Mouse (Mus musculus): Measurements from ENCODE around the gene Myrf. TPM values are rescaled to one million over a fixed set of nuclear protein-coding genes. Genes with fewer than 3 reads are reported as not detected.

Myrf gene
- polyA plus RNA-seq, 1 experiment from 2014 or later = 0.95 TPM

DNA sequence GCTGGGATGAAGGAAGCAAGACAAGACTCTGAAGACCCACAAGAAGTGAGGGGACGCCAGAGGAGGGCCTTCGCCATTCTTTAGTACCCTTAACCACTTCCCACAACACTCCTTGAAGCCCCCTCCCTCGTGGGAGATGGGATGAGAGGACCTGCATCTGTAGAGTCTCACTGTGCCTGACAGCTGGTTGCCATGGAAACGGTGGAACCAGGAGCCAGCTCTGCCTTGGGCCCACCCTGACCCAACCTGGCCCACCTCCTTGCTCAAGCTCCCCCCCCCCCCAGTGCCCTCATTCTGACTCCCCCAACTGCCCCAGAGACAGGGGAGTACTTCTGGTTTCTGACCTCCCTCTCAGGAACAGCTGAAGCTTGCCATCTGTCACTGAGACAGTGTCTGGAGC lies 19.0 kb downstream of the Myrf start:
- WGBS = 62% methylated on average over 4 of the region's 4 CpGs
- 0 out of 2 replicates have a peak, but pooled peaks have one; percentile 25 for ATAC-seq

DNA sequence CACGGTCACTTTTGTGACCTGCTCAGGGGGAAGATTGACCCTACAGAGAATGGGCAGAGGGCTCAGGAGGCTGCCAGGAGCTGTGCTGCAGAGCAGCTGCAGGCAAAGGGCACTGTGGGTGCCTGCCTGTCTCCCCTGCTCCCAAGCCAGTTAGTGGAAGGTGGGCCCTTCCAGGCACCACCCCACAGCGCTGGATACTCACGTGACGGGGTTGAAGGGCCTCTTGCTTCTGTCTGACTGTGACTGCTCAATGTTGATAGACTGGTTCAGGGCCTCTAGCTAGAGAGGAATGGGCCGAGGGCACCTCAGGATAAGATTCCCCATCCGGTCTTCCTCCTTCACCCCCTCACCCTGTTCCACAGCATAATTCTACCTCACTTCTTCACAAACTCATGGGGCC lies 21.0 kb downstream of the Myrf start:
- Histone ChIP-seq H3K9ac (ENCODE audit: low read depth, low read length) (no peak overlapping the region), H3K27me3 (replicated peaks; ENCODE audit: control insufficient read depth, insufficient read depth, low read length) (no peaks in the 10 kb centered on the region), H3K4me2 (ENCODE audit: low read length) (no peak overlapping the region), H3K27ac (ENCODE audit: low read depth, low read length) (no peak overlapping the region), H3K4me3 (ENCODE audit: low read length) (no peak overlapping the region), H3K36me3 (ENCODE audit: control insufficient read depth, insufficient read depth, low read length) (no peaks in the 10 kb centered on the region), H3K9me3 (ENCODE audit: control insufficient read depth, low read length) (no peaks in the 10 kb centered on the region), H3K4me1 (ENCODE audit: control insufficient read depth, insufficient read depth, low read depth, low read length) (no peaks in the 10 kb centered on the region)
- ATAC-seq = no peak
- WGBS = 89% methylated on average over 6 of the region's 6 CpGs

More for the DNA sequence above, 19.0 kb downstream of the Myrf start:
- Histone ChIP-seq H3K4me3 (ENCODE audit: low read length) (no peak overlapping the region), H3K27ac (ENCODE audit: low read depth, low read length) (no peak overlapping the region), H3K9me3 (ENCODE audit: control insufficient read depth, low read length) (no peaks in the 10 kb centered on the region), H3K4me2 (ENCODE audit: low read length) (no peak overlapping the region), H3K36me3 (ENCODE audit: control insufficient read depth, insufficient read depth, low read length) (no peaks in the 10 kb centered on the region), H3K27me3 (replicated peaks; ENCODE audit: control insufficient read depth, insufficient read depth, low read length) (no peaks in the 10 kb centered on the region), H3K9ac (ENCODE audit: low read depth, low read length) (no peak overlapping the region), H3K4me1 (ENCODE audit: control insufficient read depth, insufficient read depth, low read depth, low read length) (no peaks in the 10 kb centered on the region)

DNA sequence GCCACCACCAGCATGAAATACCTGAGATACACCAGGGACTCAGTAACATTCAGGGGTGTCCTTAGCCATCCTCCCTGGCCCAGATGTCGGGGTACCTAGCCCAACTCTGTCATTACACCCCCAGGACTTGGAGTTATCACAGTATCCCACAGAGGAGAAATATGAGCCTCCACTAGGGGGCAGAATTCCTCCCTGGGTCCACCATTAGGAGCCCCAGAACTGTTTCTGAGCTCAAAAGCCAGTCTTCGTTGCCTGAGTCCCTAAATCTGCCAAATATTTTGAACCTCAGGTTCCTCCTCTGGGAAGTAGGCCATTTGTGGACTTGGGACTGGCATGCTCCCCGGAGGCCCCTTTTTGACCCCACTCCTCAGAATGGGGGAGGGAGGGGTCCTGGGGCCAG lies 21.4 kb downstream of the Myrf start:
- Histone ChIP-seq H3K4me3 (ENCODE audit: low read length) (no peak overlapping the region), H3K27ac (ENCODE audit: low read depth, low read length) (no peak overlapping the region), H3K9me3 (ENCODE audit: control insufficient read depth, low read length) (no peaks in the 10 kb centered on the region), H3K9ac (ENCODE audit: low read depth, low read length) (no peak overlapping the region), H3K27me3 (replicated peaks; ENCODE audit: control insufficient read depth, insufficient read depth, low read length) (no peaks in the 10 kb centered on the region), H3K4me1 (ENCODE audit: control insufficient read depth, insufficient read depth, low read depth, low read length) (no peaks in the 10 kb centered on the region), H3K4me2 (ENCODE audit: low read length) (no peak overlapping the region), H3K36me3 (ENCODE audit: control insufficient read depth, insufficient read depth, low read length) (no peaks in the 10 kb centered on the region)
- ATAC-seq = peak; percentile 22; the same call in 1 of the 2 replicates
- WGBS = 49% methylated on average over 3 of the region's 3 CpGs

DNA sequence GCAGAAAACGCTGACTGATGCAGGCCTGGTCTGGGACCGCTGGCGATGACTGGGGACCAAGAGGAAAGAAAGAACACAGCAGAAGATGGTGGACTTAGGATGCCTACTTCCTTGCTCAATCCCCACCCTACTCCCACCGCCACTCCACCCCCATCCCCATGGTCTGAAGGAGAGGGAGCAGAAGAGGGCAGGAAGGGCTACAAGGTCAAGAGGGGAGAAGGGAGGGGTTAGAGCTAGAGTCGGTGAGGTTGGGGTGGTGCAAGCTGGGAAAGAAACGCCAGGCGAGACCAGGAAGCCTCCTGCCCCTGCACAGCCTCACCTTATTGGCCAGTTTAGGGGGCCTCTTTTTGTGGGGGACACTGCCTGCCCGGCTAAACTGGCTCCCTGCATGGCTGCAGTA lies 24.4 kb downstream of the Myrf start:
- no peak overlapping the region for H3K9ac ChIP-seq (ENCODE audit: low read depth, low read length)
- H3K4me1 ChIP-seq (ENCODE audit: control insufficient read depth, insufficient read depth, low read depth, low read length) = no peaks in the 10 kb centered on the region
- H3K27me3 ChIP-seq (replicated peaks; ENCODE audit: control insufficient read depth, insufficient read depth, low read length) = no peaks in the 10 kb centered on the region
- H3K27ac ChIP-seq (ENCODE audit: low read depth, low read length) = no peak overlapping the region
- H3K4me2 ChIP-seq (ENCODE audit: low read length) = no peak overlapping the region
- no peaks in the 10 kb centered on the region for H3K9me3 ChIP-seq (ENCODE audit: control insufficient read depth, low read length)
- WGBS = 88% methylated on average over 8 of the region's 8 CpGs
- ATAC-seq = no peak
- no peak overlapping the region for H3K4me3 ChIP-seq (ENCODE audit: low read length)
- no peaks in the 10 kb centered on the region for H3K36me3 ChIP-seq (ENCODE audit: control insufficient read depth, insufficient read depth, low read length)

DNA sequence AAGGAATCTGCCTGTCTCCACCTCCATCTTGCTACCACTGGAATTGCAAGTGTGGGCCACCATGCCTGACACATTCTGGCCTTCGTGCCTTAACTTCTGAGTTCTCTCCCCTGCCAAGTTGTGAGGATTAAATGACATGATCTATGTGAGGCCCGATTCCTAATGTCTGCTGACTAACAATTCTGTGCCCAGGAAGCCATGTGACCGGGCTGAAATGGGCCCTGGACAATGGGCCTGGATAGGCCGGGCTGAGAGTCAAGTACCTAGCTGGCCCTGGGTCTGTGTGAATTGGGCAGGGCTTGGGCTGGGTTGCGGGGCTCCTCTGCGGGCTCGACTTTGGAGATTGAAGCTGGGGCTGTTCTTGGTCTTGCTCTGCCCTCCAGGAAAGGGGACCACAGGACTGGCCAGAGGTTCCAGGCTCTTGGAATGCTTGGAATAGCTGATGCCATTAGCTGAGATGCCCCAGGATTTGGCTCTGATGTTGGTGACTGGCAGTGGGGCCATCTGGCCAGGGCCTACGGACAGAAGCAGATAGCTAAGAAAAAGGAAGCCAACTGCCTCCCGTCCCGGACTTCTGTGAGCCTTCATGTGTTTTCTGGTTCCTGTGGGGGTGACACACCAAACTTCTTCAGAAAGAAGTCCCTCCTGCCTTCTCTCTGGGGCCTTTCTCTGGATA lies 26.6 kb downstream of the Myrf start:
- Histone ChIP-seq H3K9me3 (ENCODE audit: control insufficient read depth, low read length) (no peaks in the 10 kb centered on the region), H3K27me3 (replicated peaks; ENCODE audit: control insufficient read depth, insufficient read depth, low read length) (no peaks in the 10 kb centered on the region), H3K27ac (ENCODE audit: low read depth, low read length) (no peak overlapping the region), H3K4me1 (ENCODE audit: control insufficient read depth, insufficient read depth, low read depth, low read length) (no peaks in the 10 kb centered on the region), H3K36me3 (ENCODE audit: control insufficient read depth, insufficient read depth, low read length) (peaks cover 7% of the 10 kb centered on the region), H3K4me3 (ENCODE audit: low read length) (no peak overlapping the region), H3K4me2 (ENCODE audit: low read length) (no peak overlapping the region), H3K9ac (ENCODE audit: low read depth, low read length) (no peak overlapping the region)
- ATAC-seq = no peak
- 82% methylated on average over 10 of the region's 10 CpGs for WGBS

DNA sequence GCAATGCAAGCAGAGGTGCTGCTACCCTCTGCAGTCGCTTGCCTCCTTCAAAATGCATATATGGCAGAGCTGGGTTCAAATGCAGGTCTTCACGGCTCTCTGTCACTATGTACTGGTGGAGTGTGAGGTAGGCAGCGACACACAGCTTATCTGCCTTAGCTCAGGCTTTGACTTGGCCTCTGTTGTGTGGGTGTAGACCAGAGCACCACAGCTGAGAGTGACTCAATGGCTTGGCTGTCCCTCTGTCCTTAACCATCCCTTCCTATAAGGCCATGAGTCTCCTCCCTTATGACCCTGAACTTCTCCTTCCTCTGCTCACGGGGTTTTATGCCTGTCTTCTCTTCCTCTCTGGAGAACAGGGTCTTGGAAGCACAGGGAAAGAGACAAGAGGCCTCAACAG lies 29.7 kb downstream of the Myrf start:
- Histone ChIP-seq H3K36me3 (ENCODE audit: control insufficient read depth, insufficient read depth, low read length) (peaks cover 7% of the 10 kb centered on the region), H3K27me3 (replicated peaks; ENCODE audit: control insufficient read depth, insufficient read depth, low read length) (no peaks in the 10 kb centered on the region), H3K4me3 (ENCODE audit: low read length) (no peak overlapping the region), H3K4me1 (ENCODE audit: control insufficient read depth, insufficient read depth, low read depth, low read length) (no peaks in the 10 kb centered on the region), H3K9ac (ENCODE audit: low read depth, low read length) (no peak overlapping the region), H3K4me2 (ENCODE audit: low read length) (no peak overlapping the region), H3K27ac (ENCODE audit: low read depth, low read length) (no peak overlapping the region), H3K9me3 (ENCODE audit: control insufficient read depth, low read length) (no peaks in the 10 kb centered on the region)
- no peak for ATAC-seq
- 87% methylated on average over 4 of the region's 4 CpGs for WGBS

DNA sequence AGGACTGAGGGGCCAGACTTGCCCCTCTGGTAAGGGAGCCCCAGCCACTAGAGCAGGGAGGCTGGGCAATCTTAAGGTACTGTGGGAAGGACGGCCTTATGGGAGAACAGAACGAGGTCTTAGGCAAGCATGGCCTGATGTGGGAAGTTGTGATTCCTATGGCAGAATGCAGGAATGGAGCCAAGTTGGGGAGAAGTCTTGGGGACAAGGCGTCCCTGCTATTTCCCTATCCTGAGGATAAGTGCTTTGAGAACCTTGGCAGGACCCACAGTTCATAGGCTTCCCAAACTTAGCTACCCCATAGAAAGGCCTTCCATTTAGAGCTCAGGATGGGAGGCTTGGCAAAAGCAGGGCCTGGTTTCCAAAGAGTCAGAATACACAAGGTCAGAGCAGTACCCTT lies 31.7 kb downstream of the Myrf start:
- Histone ChIP-seq H3K4me1 (ENCODE audit: control insufficient read depth, insufficient read depth, low read depth, low read length) (peaks cover 7% of the 10 kb centered on the region), H3K27ac (ENCODE audit: low read depth, low read length) (no peak overlapping the region), H3K9me3 (ENCODE audit: control insufficient read depth, low read length) (no peaks in the 10 kb centered on the region), H3K36me3 (ENCODE audit: control insufficient read depth, insufficient read depth, low read length) (peaks cover 7% of the 10 kb centered on the region), H3K4me2 (ENCODE audit: low read length) (no peak overlapping the region), H3K9ac (ENCODE audit: low read depth, low read length) (no peak overlapping the region), H3K27me3 (replicated peaks; ENCODE audit: control insufficient read depth, insufficient read depth, low read length) (no peaks in the 10 kb centered on the region), H3K4me3 (ENCODE audit: low read length) (no peak overlapping the region)
- no peak for ATAC-seq
- 91% methylated on average over 3 of the region's 3 CpGs for WGBS

DNA sequence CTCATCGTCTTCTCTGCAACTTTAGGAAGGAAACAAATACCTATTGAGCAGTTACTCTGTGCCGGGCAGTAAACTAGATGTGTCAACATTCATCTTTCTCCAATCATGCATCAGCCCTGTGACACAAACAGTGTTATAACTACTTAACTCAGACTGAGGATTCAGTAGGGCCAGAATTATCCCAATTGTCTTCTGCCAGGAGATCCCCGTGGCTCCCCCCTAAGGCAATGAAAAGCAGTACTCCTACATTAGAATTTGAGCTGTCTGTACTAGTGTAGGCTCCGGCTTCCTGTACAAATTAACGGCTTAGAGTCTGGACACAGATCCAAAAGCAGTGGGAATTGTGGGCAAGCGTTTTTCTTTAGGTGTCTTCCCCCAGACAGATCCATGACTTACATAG lies 35.5 kb downstream of the Myrf start:
- Histone ChIP-seq H3K27ac (ENCODE audit: low read depth, low read length) (no peak overlapping the region), H3K9ac (ENCODE audit: low read depth, low read length) (no peak overlapping the region), H3K27me3 (replicated peaks; ENCODE audit: control insufficient read depth, insufficient read depth, low read length) (no peaks in the 10 kb centered on the region), H3K4me2 (ENCODE audit: low read length) (peak overlapping the region; percentile 92), H3K4me1 (ENCODE audit: control insufficient read depth, insufficient read depth, low read depth, low read length) (peaks cover 16% of the 10 kb centered on the region), H3K4me3 (ENCODE audit: low read length) (peak overlapping the region; percentile 81; the same call in 1 of the 2 replicates), H3K9me3 (ENCODE audit: control insufficient read depth, low read length) (no peaks in the 10 kb centered on the region), H3K36me3 (ENCODE audit: control insufficient read depth, insufficient read depth, low read length) (peaks cover 14% of the 10 kb centered on the region)
- no peak for ATAC-seq
- 76% methylated on average over 6 of the region's 6 CpGs for WGBS

DNA sequence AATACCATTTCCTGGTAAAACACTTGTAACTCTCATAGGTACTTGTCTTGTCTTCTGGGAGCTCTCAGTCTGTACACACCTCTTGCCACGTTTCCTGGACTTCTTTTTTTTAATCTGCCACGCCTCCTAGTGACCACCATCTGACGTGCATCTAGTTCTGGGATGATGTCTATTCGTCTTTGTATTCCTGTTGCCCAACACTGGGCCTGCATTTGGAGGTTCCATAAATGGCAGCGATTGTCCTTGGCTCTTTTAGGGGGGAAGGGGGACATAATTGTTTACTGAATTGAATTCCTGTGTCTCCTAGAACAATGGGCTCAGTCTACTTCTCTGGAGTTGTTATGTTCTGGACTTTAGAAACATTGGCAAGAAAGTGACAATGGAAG lies 35.9 kb downstream of the Myrf start:
- H3K4me2 ChIP-seq (ENCODE audit: low read length) = peak overlapping the region; percentile 92
- peak; percentile 19; the same call in 1 of the 2 replicates for ATAC-seq
- H3K9me3 ChIP-seq (ENCODE audit: control insufficient read depth, low read length) = no peaks in the 10 kb centered on the region
- peaks cover 16% of the 10 kb centered on the region for H3K4me1 ChIP-seq (ENCODE audit: control insufficient read depth, insufficient read depth, low read depth, low read length)
- no peaks in the 10 kb centered on the region for H3K27me3 ChIP-seq (replicated peaks; ENCODE audit: control insufficient read depth, insufficient read depth, low read length)
- peaks cover 15% of the 10 kb centered on the region for H3K36me3 ChIP-seq (ENCODE audit: control insufficient read depth, insufficient read depth, low read length)
- H3K9ac ChIP-seq (ENCODE audit: low read depth, low read length) = peak overlapping the region; percentile 88
- peak overlapping the region; percentile 82 for H3K27ac ChIP-seq (ENCODE audit: low read depth, low read length)
- WGBS = 0% methylated on average over 5 of the region's 5 CpGs
- peak overlapping the region; percentile 81 for H3K4me3 ChIP-seq (ENCODE audit: low read length)
